Mouse (Mus musculus) CH12.LX (cell line): ENCODE data around the gene Tssk4. TPM values are rescaled to one million over a fixed set of nuclear protein-coding genes. Genes with fewer than 3 reads are reported as not detected.

Experiments used
- DNase-seq: peaks from one replicate; pipeline ENCODE4 v3.0.0-alpha.2; 2013; ENCODE audit errors: extremely low read depth
- H3K27ac ChIP-seq: 2 replicates; pipeline ENCODE4 v1.5.1; 2012; ENCODE audit warnings: low read depth, mild to moderate bottlenecking, control low read depth, moderate library complexity; ENCODE audit not compliant: insufficient read depth
- H3K27me3 ChIP-seq: replicated peaks from 2 replicates; pipeline ENCODE3; 2012; ENCODE audit warnings: inconsistent platforms
- H3K36me3 ChIP-seq, 2 experiments: replicated peaks in 1 of 2; 2 replicates each; pipeline versions ENCODE3 to v1.6.1; 2012; ENCODE audit warnings: inconsistent platforms in 1 of 2, low read length in 1 of 2, mild to moderate bottlenecking in 1 of 2, mixed read lengths in 1 of 2, moderate library complexity in 1 of 2; ENCODE audit not compliant: control insufficient read depth in 1 of 2, insufficient read depth in 1 of 2
- H3K4me1 ChIP-seq, 2 experiments: 2 replicates each; pipeline ENCODE4 v1.6.1; 2012; ENCODE audit warnings: inconsistent platforms in 1 of 2, moderate library complexity in 1 of 2; ENCODE audit not compliant: insufficient read depth in 2 of 2, control insufficient read depth in 1 of 2
- H3K4me2 ChIP-seq: 2 replicates; pipeline ENCODE4 v1.6.1; 2012; ENCODE audit warnings: low read depth, mild to moderate bottlenecking, control low read depth; ENCODE audit not compliant: poor library complexity, insufficient read depth, severe bottlenecking
- H3K4me3 ChIP-seq, 3 experiments: fragments of 150-350 bp in 1 of 3; sonication (generic) in 1 of 3; replicated peaks in 1 of 3; 2 replicates each; pipeline versions ENCODE3 to v1.5.1; 2011 to 2012; ENCODE audit warnings: low read depth in 2 of 3, low read length in 2 of 3, mild to moderate bottlenecking in 2 of 3, moderate library complexity in 2 of 3, control low read depth in 1 of 3, improper control_type of control experiment in 1 of 3, inconsistent platforms in 1 of 3, mixed read lengths in 1 of 3; ENCODE audit not compliant: poor library complexity in 1 of 3
- H3K79me2 ChIP-seq: replicated peaks from 2 replicates; pipeline ENCODE4 v1.6.1; 2012; ENCODE audit warnings: mild to moderate bottlenecking, moderate library complexity; ENCODE audit not compliant: control insufficient read depth, poor library complexity, insufficient read depth, severe bottlenecking; ENCODE audit errors: extremely low read depth
- H3K9ac ChIP-seq: 2 replicates; pipeline ENCODE4 v1.6.1; 2012; ENCODE audit warnings: low read depth, mild to moderate bottlenecking, control low read depth, moderate library complexity; ENCODE audit not compliant: insufficient read depth
- H3K9me3 ChIP-seq: replicated peaks from 2 replicates; pipeline ENCODE3; 2012; ENCODE audit warnings: low read length, inconsistent platforms, mixed read lengths
- BHLHE40 ChIP-seq: IDR thresholded peaks from 2 replicates; pipeline ENCODE4 v1.6.1; 2011; ENCODE audit warnings: mild to moderate bottlenecking, low read depth, low read length, improper control_type of control experiment
- CHD1 ChIP-seq: IDR thresholded peaks from 2 replicates; pipeline ENCODE4 v1.6.1; 2012; ENCODE audit warnings: low read depth, low read length, improper control_type of control experiment, inconsistent platforms
- CHD2 ChIP-seq: IDR thresholded peaks from 2 replicates; pipeline ENCODE4 v1.6.1; 2011; ENCODE audit warnings: low read length, improper control_type of control experiment
- CTCF ChIP-seq, 2 experiments: IDR thresholded peaks in 1 of 2; conservative IDR thresholded peaks in 1 of 2; 2 replicates each; pipeline ENCODE4 v1.5.1; 2011 to 2012; ENCODE audit warnings: low read depth in 2 of 2, low read length in 2 of 2, improper control_type of control experiment in 1 of 2, inconsistent platforms in 1 of 2, mild to moderate bottlenecking in 1 of 2, moderate library complexity in 1 of 2
- E2F4 ChIP-seq: IDR thresholded peaks from 2 replicates; pipeline ENCODE4 v1.6.1; 2011; ENCODE audit warnings: low read depth, low read length, improper control_type of control experiment; ENCODE audit not compliant: insufficient replicate concordance
- ELF1 ChIP-seq: IDR thresholded peaks from 2 replicates; pipeline ENCODE4 v1.6.1; 2014; ENCODE audit warnings: low read depth, mild to moderate bottlenecking, inconsistent platforms, low read length, improper control_type of control experiment
- EP300 ChIP-seq: IDR thresholded peaks from 2 replicates; pipeline ENCODE4 v1.6.1; 2011; ENCODE audit warnings: low read length, improper control_type of control experiment
- ETS1 ChIP-seq: conservative IDR thresholded peaks from 2 replicates; pipeline ENCODE4 v1.6.1; 2012; ENCODE audit warnings: low read depth, mild to moderate bottlenecking, inconsistent platforms, low read length, improper control_type of control experiment, moderate library complexity
- GABPA ChIP-seq: IDR thresholded peaks from 2 replicates; pipeline ENCODE4 v1.6.1; 2012; ENCODE audit warnings: low read depth, low read length, improper control_type of control experiment, inconsistent platforms; ENCODE audit not compliant: insufficient replicate concordance
- HCFC1 ChIP-seq: IDR thresholded peaks from 2 replicates; pipeline ENCODE4 v1.6.1; 2012; ENCODE audit warnings: low read depth, mild to moderate bottlenecking, inconsistent platforms, low read length, improper control_type of control experiment
- IRF4 ChIP-seq: IDR thresholded peaks from 2 replicates; pipeline ENCODE4 v1.6.1; 2014; ENCODE audit warnings: low read depth, mild to moderate bottlenecking, inconsistent platforms, low read length, improper control_type of control experiment
- JUN ChIP-seq: IDR thresholded peaks from 2 replicates; pipeline ENCODE4 v1.6.1; 2011; ENCODE audit warnings: low read depth, mild to moderate bottlenecking, low read length, improper control_type of control experiment, moderate library complexity; ENCODE audit not compliant: insufficient read depth
- JUND ChIP-seq: conservative IDR thresholded peaks from 2 replicates; pipeline ENCODE4 v1.6.1; 2011; ENCODE audit warnings: low read depth, low read length, improper control_type of control experiment
- KAT2A ChIP-seq: IDR thresholded peaks from 2 replicates; pipeline ENCODE4 v1.6.1; 2012; ENCODE audit warnings: low read length, improper control_type of control experiment, inconsistent platforms; ENCODE audit not compliant: insufficient replicate concordance
- MAFK ChIP-seq: IDR thresholded peaks from 2 replicates; pipeline ENCODE4 v1.6.1; 2011; ENCODE audit warnings: low read length, improper control_type of control experiment; ENCODE audit not compliant: insufficient replicate concordance
- MAX ChIP-seq: IDR thresholded peaks from 2 replicates; pipeline ENCODE4 v1.6.1; 2011; ENCODE audit warnings: low read length, improper control_type of control experiment
- MAZ ChIP-seq: IDR thresholded peaks from 2 replicates; pipeline ENCODE4 v1.6.1; 2012; ENCODE audit warnings: low read depth, mild to moderate bottlenecking, inconsistent platforms, low read length, improper control_type of control experiment, moderate library complexity
- MEF2A ChIP-seq: IDR thresholded peaks from 2 replicates; pipeline ENCODE4 v1.6.1; 2014; ENCODE audit warnings: low read depth, mild to moderate bottlenecking, inconsistent platforms, low read length, improper control_type of control experiment, borderline replicate concordance
- MXI1 ChIP-seq: IDR thresholded peaks from 2 replicates; pipeline ENCODE4 v1.6.1; 2011; ENCODE audit warnings: mild to moderate bottlenecking, low read depth, low read length, improper control_type of control experiment
- MYC ChIP-seq: IDR thresholded peaks from 2 replicates; pipeline ENCODE4 v1.6.1; 2011; ENCODE audit warnings: low read depth, mild to moderate bottlenecking, improper control_type of control experiment, low read length
- NELFE ChIP-seq: IDR thresholded peaks from 2 replicates; pipeline ENCODE4 v1.6.1; 2011; ENCODE audit warnings: low read depth, low read length, improper control_type of control experiment
- NRF1 ChIP-seq: IDR thresholded peaks from 2 replicates; pipeline ENCODE4 v1.6.1; 2014; ENCODE audit warnings: low read depth, mild to moderate bottlenecking, inconsistent platforms, low read length, improper control_type of control experiment, moderate library complexity
- PAX5 ChIP-seq: IDR thresholded peaks from 2 replicates; pipeline ENCODE4 v1.6.1; 2012; ENCODE audit warnings: low read length, inconsistent platforms, mixed read lengths
- POLR2A ChIP-seq: IDR thresholded peaks from 2 replicates; pipeline ENCODE4 v1.6.1; 2011; ENCODE audit warnings: low read depth, mild to moderate bottlenecking, improper control_type of control experiment, low read length
- POLR2AphosphoS2 ChIP-seq: IDR thresholded peaks from 2 replicates; pipeline ENCODE4 v1.6.1; 2011; ENCODE audit warnings: low read depth, low read length, improper control_type of control experiment
- RAD21 ChIP-seq: IDR thresholded peaks from 2 replicates; pipeline ENCODE4 v1.6.1; 2011; ENCODE audit warnings: low read depth, mild to moderate bottlenecking, low read length, improper control_type of control experiment, moderate library complexity
- RCOR1 ChIP-seq: conservative IDR thresholded peaks from 2 replicates; pipeline ENCODE4 v1.6.1; 2012; ENCODE audit warnings: low read depth, mild to moderate bottlenecking, inconsistent platforms, low read length, improper control_type of control experiment
- SIN3A ChIP-seq: IDR thresholded peaks from 2 replicates; pipeline ENCODE4 v1.6.1; 2012; ENCODE audit warnings: low read length, improper control_type of control experiment, inconsistent platforms
- SMC3 ChIP-seq: IDR thresholded peaks from 2 replicates; pipeline ENCODE4 v1.6.1; 2011; ENCODE audit warnings: low read depth, low read length, improper control_type of control experiment
- TBP ChIP-seq: conservative IDR thresholded peaks from 2 replicates; pipeline ENCODE4 v1.6.1; 2011; ENCODE audit warnings: low read depth, low read length, improper control_type of control experiment
- TCF12 ChIP-seq: IDR thresholded peaks from 2 replicates; pipeline ENCODE4 v1.6.1; 2014; ENCODE audit warnings: low read depth, mild to moderate bottlenecking, inconsistent platforms, low read length, improper control_type of control experiment
- UBTF ChIP-seq: IDR thresholded peaks from 2 replicates; pipeline ENCODE4 v1.6.1; 2012; ENCODE audit warnings: low read depth, mild to moderate bottlenecking, inconsistent platforms, low read length, improper control_type of control experiment, moderate library complexity
- USF1 ChIP-seq: IDR thresholded peaks from 2 replicates; pipeline ENCODE4 v1.6.1; 2014; ENCODE audit warnings: low read depth, mild to moderate bottlenecking, inconsistent platforms, low read length, improper control_type of control experiment
- USF2 ChIP-seq: conservative IDR thresholded peaks from 2 replicates; pipeline ENCODE4 v1.6.1; 2011; ENCODE audit warnings: low read depth, low read length, improper control_type of control experiment
- ZC3H11A ChIP-seq: IDR thresholded peaks from 2 replicates; pipeline ENCODE4 v1.6.1; 2012; ENCODE audit warnings: low read depth, mild to moderate bottlenecking, inconsistent platforms, low read length, improper control_type of control experiment
- ZKSCAN1 ChIP-seq: IDR thresholded peaks from 2 replicates; pipeline ENCODE4 v1.6.1; 2012; ENCODE audit warnings: low read depth, inconsistent platforms, low read length, improper control_type of control experiment, borderline replicate concordance
- ZMIZ1 ChIP-seq: IDR thresholded peaks from 2 replicates; pipeline ENCODE4 v1.6.1; 2012; ENCODE audit warnings: low read depth, mild to moderate bottlenecking, inconsistent platforms, low read length, improper control_type of control experiment
- ZNF384 ChIP-seq: IDR thresholded peaks from 2 replicates; pipeline ENCODE4 v1.6.1; 2012; ENCODE audit warnings: low read depth, low read length, improper control_type of control experiment, inconsistent platforms
- dilution Hi-C: fragments of 300-500 bp; cut with MboI; formaldehyde crosslinking; loops from 2 replicates; pipeline ENCODE4 v1.14.3; 2020; ENCODE audit warnings: low sequenced_read_pairs; ENCODE audit not compliant: extremely low pct_unique_long_range_greater_than_20kb, extremely low pct_ligation_motif_present
- in situ Hi-C: fragments of 300-500 bp; cut with MboI; formaldehyde crosslinking; loops from 3 replicates; pipeline ENCODE4 v1.14.3; 2019; ENCODE audit warnings: low sequenced_read_pairs, low pct_ligation_motif_present, low pct_unique_long_range_greater_than_20kb, mixed read lengths
- polyA plus RNA-seq: library from polyadenylated mRNA; unstranded; fragments of >175 nt; gene quantifications from 2 replicates; pipeline ENCODE4 v1.2.1, GENCODE M21; 2012; ENCODE audit warnings: low read depth; ENCODE audit not compliant: insufficient read length
- total RNA-seq, 2 experiments: library from RNA; depleted of rRNA; stranded (reverse); fragments of 300-350 nt in 1 of 2; fragments of >200 nt in 1 of 2; gene quantifications; 2 replicates each; pipeline ENCODE4 v1.2.3; 2012 to 2014

Gene Tssk4
- total and polyA plus RNA-seq, 3 experiments, result 0.30 to 0.31 TPM; not detected in 1

- no peaks in the 10 kb centered on the region for H3K9me3 ChIP-seq
- H3K4me2 ChIP-seq, result peak within 1 kb of the TSS; percentile 95
- in situ Hi-C loops (no loop called here), dilution Hi-C loops (no loop called here)
- peak within 1 kb of the TSS; percentile 64 to 79 (median 70) for H3K4me3 ChIP-seq
- peak; percentile 80 for TF ChIP-seq HCFC1
- TF ChIP-seq MAFK, result no peak
- no peak for TF ChIP-seq E2F4
- TF ChIP-seq GABPA, result peak; percentile 68; the same call in 1 of the 2 replicates
- peak; percentile 73 for TF ChIP-seq POLR2A
- TF ChIP-seq KAT2A, result peak; percentile 48; the same call in 1 of the 2 replicates
- 0 out of 2 replicates have a peak, but pooled peaks have one; percentile 45 for TF ChIP-seq TBP
- no peak for TF ChIP-seq CHD2
- TF ChIP-seq ZNF384, result 0 out of 2 replicates have a peak, but pooled peaks have one; percentile 5
- no peak; the same call in 1 of the 2 replicates for TF ChIP-seq UBTF
- TF ChIP-seq JUND, result no peak
- no peak for TF ChIP-seq JUN
- no peak for TF ChIP-seq EP300
- peak in 1 of 2 experiments; percentile 76; a peak in 2 of 4 replicates for TF ChIP-seq CTCF (conservative IDR thresholded peaks at IDR 0.05 in 1 of 2, IDR thresholded peaks at IDR 0.05 in 1 of 2; ENCODE audit: low read depth in 2 of 2, low read length in 2 of 2)
- TF ChIP-seq SMC3, result peak; percentile 21; the same call in 1 of the 2 replicates
- peak; percentile 62; the same call in 1 of the 2 replicates for TF ChIP-seq NELFE
- peak; percentile 73 for TF ChIP-seq MEF2A
- no peak for TF ChIP-seq ZC3H11A
- no peak for TF ChIP-seq BHLHE40
- no peak; the same call in 1 of the 2 replicates for TF ChIP-seq MAZ
- TF ChIP-seq ELF1, result peak; percentile 56; the same call in 1 of the 2 replicates
- TF ChIP-seq MYC, result no peak
- no peak for TF ChIP-seq USF1
- no peak for TF ChIP-seq RCOR1
- TF ChIP-seq ETS1, result no peak
- TF ChIP-seq ZMIZ1, result no peak
- no peak for TF ChIP-seq USF2
- peak; percentile 73 for TF ChIP-seq SIN3A
- peak; percentile 32 for TF ChIP-seq NRF1
- TF ChIP-seq ZKSCAN1, result no peak
- no peak for TF ChIP-seq CHD1
- no peak for TF ChIP-seq POLR2AphosphoS2
- peak; percentile 76; the same call in 1 of the 2 replicates for TF ChIP-seq TCF12
- TF ChIP-seq PAX5, result no peak
- no peak; the same call in 1 of the 2 replicates for TF ChIP-seq MAX
- peak; percentile 81 for TF ChIP-seq MXI1
- TF ChIP-seq RAD21, result no peak; the same call in 1 of the 2 replicates
- TF ChIP-seq IRF4, result no peak; the same call in 1 of the 2 replicates
- H3K36me3 ChIP-seq, result peaks cover 21 to 60% of the 10 kb centered on the region in 2 experiments
- peak; percentile 74 for DNase-seq
- H3K9ac ChIP-seq, result peak within 1 kb of the TSS; percentile 87
- H3K27me3 ChIP-seq, result no peaks in the 10 kb centered on the region
- no peak within 1 kb of the TSS for H3K27ac ChIP-seq
- peaks cover 4% of the 10 kb centered on the region for H3K79me2 ChIP-seq
- peaks cover 0 to 16% of the 10 kb centered on the region in 2 experiments; a peak in 2 of 4 replicates for H3K4me1 ChIP-seq
Measured at GRCm38 (mm10) chr14:55659960-55660573, 10.1 kb downstream of the Tssk4 start, which contains the start of gene Mdp1. TSS of gene Mdp1 (minus strand) at chr14:55660508.
